Mouse (Mus musculus) ES-Bruce4 (cell line): Measurements from ENCODE around the gene Tor1a.

Source experiments
- CTCF ChIP-seq: IDR thresholded peaks from one replicate; pipeline ENCODE4 v1.8.1; 2011; ENCODE audit warnings: low read depth, low read length
- EP300 ChIP-seq: IDR thresholded peaks from 2 replicates; pipeline ENCODE4 v1.6.1; 2011; ENCODE audit warnings: low read depth, low read length; ENCODE audit not compliant: insufficient read depth
- POLR2A ChIP-seq: IDR thresholded peaks from one replicate; pipeline ENCODE4 v1.8.1; 2011; ENCODE audit warnings: low read length; ENCODE audit not compliant: insufficient read depth

DNA sequence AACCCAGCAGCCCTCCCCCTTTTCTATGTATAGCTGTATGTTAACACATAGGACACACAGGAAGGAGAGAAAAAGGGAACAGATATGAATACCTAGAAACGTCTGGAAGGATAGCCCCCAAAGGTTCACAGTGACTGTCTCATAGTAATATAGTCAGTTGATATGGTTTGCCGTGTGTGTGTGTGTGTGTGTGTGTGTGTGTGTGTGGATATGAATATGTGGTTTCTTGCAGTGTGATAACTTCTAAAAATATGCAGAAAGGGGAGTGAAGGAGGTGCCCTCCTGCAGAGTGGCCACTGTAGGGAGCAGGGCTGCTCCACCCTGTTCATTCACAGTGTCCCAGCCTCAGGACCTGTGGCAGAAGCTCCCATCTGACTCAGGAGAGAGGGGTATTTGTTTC is 37.7 kb upstream of the Tor1a start:
- TF ChIP-seq CTCF (no peak), POLR2A (no peak), EP300 (no peak)
